Mouse (Mus musculus): ENCODE data around the gene Dpy19l1.

The Dpy19l1 gene

GRCm38 (mm10) chr9:24503067-24503857 lies at the start of gene Dpy19l1:
Gene Dpy19l1, minus strand, starts transcription at chr9:24503140.
- peak; percentile 93 for DNase-seq (ENCODE audit: extremely low spot score)

- no peak for DNase-seq (ENCODE audit: extremely low spot score)
Observed at GRCm38 (mm10) chr9:24538159-24538558, 35.2 kb upstream of the Dpy19l1 start.

- peak; percentile 38 for DNase-seq (ENCODE audit: extremely low spot score)
Observed at GRCm38 (mm10) chr9:24516575-24517139, 13.7 kb upstream of the Dpy19l1 start.

GRCm38 (mm10) chr9:24514078-24514469 lies 11.1 kb upstream of the Dpy19l1 start:
- no peak for DNase-seq (ENCODE audit: extremely low spot score)

- no peak for DNase-seq (ENCODE audit: extremely low spot score)
Observed at GRCm38 (mm10) chr9:24513290-24514077, 10.5 kb upstream of the Dpy19l1 start.

GRCm38 (mm10) chr9:24512121-24512539 lies 9.2 kb upstream of the Dpy19l1 start:
- DNase-seq (ENCODE audit: extremely low spot score) = no peak

GRCm38 (mm10) chr9:24511371-24512120 lies 8.6 kb upstream of the Dpy19l1 start:
- no peak for DNase-seq (ENCODE audit: extremely low spot score)

- no peak for DNase-seq (ENCODE audit: extremely low spot score)
Observed at GRCm38 (mm10) chr9:24508880-24509279, 5.9 kb upstream of the Dpy19l1 start.

- no peak for DNase-seq (ENCODE audit: extremely low spot score)
Observed at GRCm38 (mm10) chr9:24506510-24506909, 3.6 kb upstream of the Dpy19l1 start.

- DNase-seq (ENCODE audit: extremely low spot score) = no peak
Observed at GRCm38 (mm10) chr9:24505017-24505763, 2.2 kb upstream of the Dpy19l1 start.

- DNase-seq (ENCODE audit: extremely low spot score) = no peak
Observed at GRCm38 (mm10) chr9:24504381-24504780, 1.4 kb upstream of the Dpy19l1 start.

GRCm38 (mm10) chr9:24503858-24504219 lies 899 bp upstream of the Dpy19l1 start:
- no peak for DNase-seq (ENCODE audit: extremely low spot score)

- peak; percentile 68 for DNase-seq (ENCODE audit: extremely low spot score)
Observed at GRCm38 (mm10) chr9:24502571-24503004, 352 bp downstream of the Dpy19l1 start.

- DNase-seq (ENCODE audit: extremely low spot score) = peak; percentile 6
Observed at GRCm38 (mm10) chr9:24501618-24502017, 1.3 kb downstream of the Dpy19l1 start.

GRCm38 (mm10) chr9:24496226-24496625 lies 6.7 kb downstream of the Dpy19l1 start:
- no peak for DNase-seq (ENCODE audit: extremely low spot score)

GRCm38 (mm10) chr9:24490516-24490915 lies 12.4 kb downstream of the Dpy19l1 start:
- DNase-seq (ENCODE audit: extremely low spot score) = no peak

- DNase-seq (ENCODE audit: extremely low spot score) = no peak
Observed at GRCm38 (mm10) chr9:24488425-24489104, 14.4 kb downstream of the Dpy19l1 start.

- DNase-seq (ENCODE audit: extremely low spot score) = no peak
Observed at GRCm38 (mm10) chr9:24482375-24482774, 20.6 kb downstream of the Dpy19l1 start.

- DNase-seq (ENCODE audit: extremely low spot score) = no peak
Observed at GRCm38 (mm10) chr9:24477251-24477650, 25.7 kb downstream of the Dpy19l1 start.

- no peak for DNase-seq (ENCODE audit: extremely low spot score)
Observed at GRCm38 (mm10) chr9:24473824-24474223, 29.1 kb downstream of the Dpy19l1 start.

GRCm38 (mm10) chr9:24472514-24472913 lies 30.4 kb downstream of the Dpy19l1 start:
- no peak for DNase-seq (ENCODE audit: extremely low spot score)
